Mouse (Mus musculus) limb, embryonic 14.5 days (tissue): Measurements from ENCODE around the gene Exo5. TPM values are rescaled to one million over a fixed set of nuclear protein-coding genes. Genes with fewer than 3 reads are reported as not detected.

Source experiments
- ATAC-seq: fragments of 200-750 bp; cut with Nextera tagmentation; 2 replicates; pipeline ENCODE4 v1.8.0; 2017; ENCODE audit warnings: low read depth, moderate number of reproducible peaks, moderate TSS enrichment; ENCODE audit not compliant: low FRiP score
- DNase-seq: peaks from one replicate; pipeline ENCODE4 v3.0.0-alpha.2; 2015; ENCODE audit warnings: low spot score
- H3K27ac ChIP-seq: fragments of 300-500 bp; sonication (generic); replicated peaks from 2 replicates; pipeline ENCODE4 v1.5.1; 2014; ENCODE audit warnings: low read depth, mild to moderate bottlenecking, low read length, moderate library complexity, mixed read lengths
- H3K27me3 ChIP-seq: fragments of 300-500 bp; sonication (generic); 2 replicates; pipeline ENCODE4 v1.6.1; 2014; ENCODE audit warnings: low read length, mixed read lengths; ENCODE audit not compliant: control insufficient read depth, insufficient read depth
- H3K36me3 ChIP-seq: fragments of 300-500 bp; sonication (generic); 2 replicates; pipeline ENCODE4 v1.6.1; 2014; ENCODE audit warnings: mild to moderate bottlenecking, low read length, moderate library complexity, mixed read lengths; ENCODE audit not compliant: control insufficient read depth, insufficient read depth
- H3K4me1 ChIP-seq: fragments of 300-500 bp; sonication (generic); 2 replicates; pipeline ENCODE4 v1.6.1; 2014; ENCODE audit warnings: antibody characterized with exemption, low read length, mixed read lengths; ENCODE audit not compliant: control insufficient read depth, insufficient read depth
- H3K4me2 ChIP-seq: fragments of 300-500 bp; sonication (generic); replicated peaks from 2 replicates; pipeline ENCODE4 v1.6.1; 2014; ENCODE audit warnings: low read depth, mild to moderate bottlenecking, low read length, moderate library complexity; ENCODE audit not compliant: severe bottlenecking
- H3K4me3 ChIP-seq: fragments of 300-500 bp; sonication (generic); replicated peaks from 2 replicates; pipeline ENCODE4 v1.5.1; 2014; ENCODE audit warnings: low read length
- H3K9ac ChIP-seq: fragments of 300-500 bp; sonication (generic); 2 replicates; pipeline ENCODE4 v1.6.1; 2014; ENCODE audit warnings: mild to moderate bottlenecking, low read depth, low read length, moderate library complexity; ENCODE audit not compliant: severe bottlenecking
- H3K9me3 ChIP-seq: fragments of 300-500 bp; sonication (generic); 2 replicates; pipeline ENCODE4 v1.6.1; 2016; ENCODE audit warnings: low read length; ENCODE audit not compliant: control insufficient read depth
- POLR2A ChIP-seq: fragments of 200-500 bp; IDR thresholded peaks from 2 replicates; pipeline ENCODE4 v1.8.0; 2012; ENCODE audit warnings: inconsistent platforms, mild to moderate bottlenecking, moderate library complexity, borderline replicate concordance; ENCODE audit not compliant: insufficient read depth, insufficient read length; ENCODE audit errors: extremely low read depth
- WGBS: fragments of 180-500 bp; shearing (Covaris S2); extraction: QIAGEN DNeasy Blood & Tissue Kit; methylation state at CpG from one replicate; pipeline ENCODE4 v1.1.7; 2014; 5-methylcytosine and 5-hydroxymethylcytosine counted together
- polyA plus RNA-seq, 2 experiments: library from polyadenylated mRNA; depleted of rRNA in 1 of 2; stranded (reverse) in 1 of 2; unstranded in 1 of 2; fragments of >200 nt; fragmentation: Nextera tagmentation in 1 of 2; extraction: Ambion mirVana in 1 of 2; gene quantifications; 2 replicates each; pipeline versions ENCODE4 v1.2.1 to v1.2.3; 2012 to 2014

Gene Exo5
- polyA plus RNA-seq, 2 experiments = 25.2 to 25.4 TPM

DNA sequence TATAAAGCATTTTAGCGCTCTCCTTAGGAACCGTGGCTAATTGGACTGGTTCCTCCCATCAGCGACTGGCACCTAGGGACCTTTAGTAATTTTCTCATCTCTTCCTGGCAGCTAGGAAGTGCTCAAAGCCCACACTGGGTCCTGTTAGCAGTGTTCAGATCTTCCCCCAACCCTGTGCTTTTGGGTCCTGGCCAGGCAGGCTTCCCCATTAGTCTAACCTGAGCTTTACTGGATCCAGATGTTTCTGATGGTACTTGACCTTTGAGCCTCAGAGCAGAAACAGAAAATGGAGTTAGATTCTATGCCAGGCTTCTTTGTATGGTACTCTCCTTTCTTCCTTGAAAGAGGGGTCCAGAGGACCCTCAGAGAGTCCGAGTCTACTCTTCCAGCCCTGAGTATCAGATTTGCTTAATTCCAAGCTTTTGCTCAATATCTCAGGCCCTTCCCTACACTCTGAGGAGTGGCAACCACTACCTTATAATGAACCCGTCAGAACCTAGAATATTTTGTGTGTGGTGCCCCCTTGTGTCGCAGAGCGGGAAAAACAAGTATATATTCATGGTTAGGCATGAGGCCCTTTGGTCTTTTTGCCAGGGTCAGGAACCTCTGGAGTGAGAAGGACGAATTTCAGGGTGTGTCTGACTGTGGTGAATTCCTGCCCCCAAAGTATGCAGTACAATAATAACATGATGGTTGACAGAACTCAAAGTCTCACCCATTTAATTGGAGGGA is 37.3 kb downstream of the Exo5 start:
- no peak for TF ChIP-seq POLR2A
- H3K4me1 ChIP-seq = peaks cover 7% of the 10 kb centered on the region; the same call in 1 of the 2 replicates

DNA sequence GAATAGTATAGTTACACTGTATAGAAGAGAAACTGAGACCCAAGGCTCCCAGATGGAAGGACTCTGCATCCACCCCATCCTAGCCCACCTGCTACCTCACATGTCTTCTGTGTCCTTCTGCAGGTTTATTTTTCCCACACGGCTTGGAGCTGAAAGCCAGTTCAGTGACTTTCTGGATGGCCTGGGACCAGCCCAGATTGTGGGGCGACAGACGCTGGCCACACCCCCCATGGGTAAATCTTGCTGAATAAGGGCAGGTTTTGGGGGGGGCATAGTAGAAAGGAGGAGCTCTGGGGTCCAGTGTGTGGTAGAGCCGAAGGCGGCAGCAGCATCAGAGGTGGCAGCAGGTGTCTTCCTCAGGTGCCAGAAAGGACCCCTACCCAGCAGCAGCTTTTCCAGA is 38.0 kb downstream of the Exo5 start:
- H3K9ac ChIP-seq = no peak overlapping the region
- H3K4me3 ChIP-seq = no peak overlapping the region
- H3K9me3 ChIP-seq = no peaks in the 10 kb centered on the region
- WGBS = 81% methylated on average over 5 of the region's 5 CpGs
- DNase-seq = no peak
- H3K27me3 ChIP-seq = no peaks in the 10 kb centered on the region
- H3K4me2 ChIP-seq = no peak overlapping the region
- no peak overlapping the region for H3K27ac ChIP-seq
- H3K36me3 ChIP-seq = no peaks in the 10 kb centered on the region
- no peak for TF ChIP-seq POLR2A
- ATAC-seq = no peak
- H3K4me1 ChIP-seq = peaks cover 7% of the 10 kb centered on the region; the same call in 1 of the 2 replicates

More for the DNA sequence above, 37.3 kb downstream of the Exo5 start:
- Histone ChIP-seq H3K27ac (no peak overlapping the region), H3K36me3 (no peaks in the 10 kb centered on the region), H3K9ac (no peak overlapping the region), H3K9me3 (no peaks in the 10 kb centered on the region), H3K27me3 (no peaks in the 10 kb centered on the region), H3K4me2 (no peak overlapping the region), H3K4me3 (no peak overlapping the region)
- DNase-seq = peak; percentile 13
- WGBS = 16% methylated on average over 8 of the region's 8 CpGs
- ATAC-seq = no peak

DNA sequence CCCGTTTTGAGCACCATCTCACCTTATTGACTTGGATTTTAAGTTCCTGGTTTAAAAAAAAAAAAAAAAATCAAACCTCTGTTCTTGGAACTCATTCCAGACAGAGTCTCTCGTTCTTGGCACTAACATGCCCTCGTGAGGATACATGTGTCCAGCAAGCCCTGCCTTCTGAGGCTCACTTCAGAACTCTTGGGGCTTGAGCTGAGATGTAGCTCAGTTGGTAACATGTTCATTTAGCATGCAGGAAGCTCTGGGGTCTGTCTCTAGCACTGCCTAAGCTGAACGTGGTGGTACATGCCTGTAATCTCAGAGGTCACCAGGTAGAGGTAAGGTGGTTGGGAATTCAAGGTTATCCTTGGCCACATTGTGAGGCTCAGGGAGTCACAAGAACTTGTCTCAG is 38.7 kb downstream of the Exo5 start:
- no peak for ATAC-seq
- Histone ChIP-seq H3K27ac (no peak overlapping the region), H3K4me2 (no peak overlapping the region), H3K4me3 (no peak overlapping the region), H3K4me1 (peaks cover 7% of the 10 kb centered on the region; the same call in 1 of the 2 replicates), H3K36me3 (no peaks in the 10 kb centered on the region), H3K27me3 (no peaks in the 10 kb centered on the region), H3K9me3 (no peaks in the 10 kb centered on the region), H3K9ac (no peak overlapping the region)
- no peak for DNase-seq
- WGBS = 24% methylated on average over 4 of the region's 4 CpGs
- no peak for TF ChIP-seq POLR2A

DNA sequence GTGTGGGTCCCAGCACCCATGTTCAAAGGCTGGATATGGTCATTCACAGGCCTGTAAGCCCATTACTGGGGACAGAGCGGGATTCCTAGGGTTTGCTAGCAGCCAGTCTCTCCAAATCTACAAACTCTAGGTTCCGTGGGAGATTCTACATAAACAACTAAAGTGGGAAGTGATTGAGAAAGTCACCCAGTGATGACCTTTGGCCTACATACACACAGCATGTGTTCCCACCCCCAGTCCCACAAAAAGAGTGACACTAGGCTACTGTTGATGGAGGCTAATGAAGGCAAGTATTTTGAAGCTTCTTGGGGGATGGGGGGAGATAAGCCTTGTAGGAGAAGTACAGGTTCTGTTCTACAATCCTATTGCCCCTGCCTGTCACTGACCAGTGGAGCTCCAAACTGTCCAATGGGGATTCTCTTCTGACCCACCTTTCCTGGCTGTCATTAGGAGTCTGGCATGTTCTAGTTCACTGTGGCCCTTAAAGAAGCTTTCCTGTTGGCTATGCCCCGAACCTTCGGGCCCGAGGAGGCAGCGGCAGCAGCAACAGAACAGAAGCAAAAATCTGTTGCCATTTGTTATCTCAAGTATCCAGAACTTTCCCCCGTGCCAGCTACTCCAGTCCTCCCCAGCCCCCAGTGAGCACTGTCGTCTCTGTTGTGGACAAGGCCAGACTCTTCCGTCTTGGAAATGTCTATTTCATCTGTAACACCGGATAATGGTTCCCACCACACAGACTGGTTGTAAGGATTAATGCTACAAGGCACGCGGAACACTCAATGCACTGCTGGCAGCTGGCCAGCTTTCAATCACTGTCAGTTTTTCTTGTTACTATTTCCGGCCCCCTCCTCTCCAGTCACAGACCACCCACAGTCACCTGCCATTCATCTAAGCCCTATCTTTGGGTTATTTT is 39.4 kb downstream of the Exo5 start:
- ATAC-seq (no peak), DNase-seq (peak; percentile 30)
- TF ChIP-seq POLR2A = no peak
- Histone ChIP-seq H3K27ac (no peak overlapping the region), H3K4me2 (no peak overlapping the region), H3K9me3 (no peaks in the 10 kb centered on the region), H3K4me3 (no peak overlapping the region), H3K36me3 (no peaks in the 10 kb centered on the region), H3K9ac (no peak overlapping the region), H3K27me3 (no peaks in the 10 kb centered on the region), H3K4me1 (peaks cover 7% of the 10 kb centered on the region; the same call in 1 of the 2 replicates)
- WGBS = 39% methylated on average over 13 of the region's 13 CpGs

DNA sequence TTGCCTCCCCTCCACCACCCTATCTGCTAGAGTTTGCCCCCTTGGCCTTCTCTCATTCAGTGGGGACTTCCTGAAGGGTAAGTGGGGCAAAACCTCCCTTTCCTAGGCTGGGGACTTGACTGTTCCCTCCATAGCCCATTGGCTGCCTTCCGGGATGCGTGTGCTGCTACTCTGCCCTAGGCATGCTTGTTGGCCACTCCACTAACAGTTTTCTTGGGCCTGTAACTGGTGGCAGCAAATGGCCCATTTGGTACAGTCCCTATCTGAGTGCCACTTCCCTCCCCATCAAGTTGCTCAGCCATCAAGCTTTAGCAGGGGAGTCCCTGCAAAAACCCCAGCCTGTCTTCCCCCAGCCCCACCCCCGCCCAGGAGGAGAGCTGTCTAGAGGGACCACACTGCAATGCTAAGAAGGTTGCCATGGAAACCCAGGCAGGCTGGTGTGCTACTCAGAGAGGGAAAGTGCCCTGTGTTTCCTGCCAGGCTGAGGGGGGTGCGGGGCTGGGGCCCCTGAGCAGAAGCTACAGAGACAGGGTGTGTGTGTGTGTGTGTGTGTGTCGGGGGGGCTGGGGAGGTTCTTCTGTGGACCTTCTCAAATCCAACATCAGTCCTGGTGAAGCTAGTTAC is 42.7 kb downstream of the Exo5 start:
- Histone ChIP-seq H3K27me3 (no peaks in the 10 kb centered on the region), H3K9ac (no peak overlapping the region), H3K4me3 (no peak overlapping the region), H3K4me2 (no peak overlapping the region), H3K9me3 (no peaks in the 10 kb centered on the region), H3K27ac (no peak overlapping the region), H3K4me1 (peaks cover 10% of the 10 kb centered on the region; the same call in 1 of the 2 replicates), H3K36me3 (no peaks in the 10 kb centered on the region)
- 43% methylated on average over 5 of the region's 5 CpGs for WGBS
- ATAC-seq (no peak), DNase-seq (no peak)
- no peak for TF ChIP-seq POLR2A
